Mouse (Mus musculus) embryonic fibroblast, embryonic 13.5 days (primary cell): Measurements from ENCODE around the gene Baz2a.

Experiments
- CTCF ChIP-seq: IDR thresholded peaks from 2 replicates; pipeline ENCODE4 v1.5.1; 2011; ENCODE audit warnings: mild to moderate bottlenecking, control low read depth, low read length, moderate library complexity, borderline replicate concordance; ENCODE audit not compliant: insufficient read depth
- POLR2A ChIP-seq: IDR thresholded peaks from 2 replicates; pipeline ENCODE4 v1.6.1; 2011; ENCODE audit warnings: low read depth, mild to moderate bottlenecking, control low read depth, low read length, moderate library complexity

GRCm38 (mm10) chr10:128142165-128142564 lies 50.8 kb downstream of the Baz2a start:
- TF ChIP-seq CTCF (no peak), POLR2A (no peak)
